Mouse (Mus musculus): Measurements from ENCODE around the gene Eif3g. TPM values are rescaled to one million over a fixed set of nuclear protein-coding genes. Genes with fewer than 3 reads are reported as not detected.

Gene Eif3g
- polyA plus RNA-seq, 1 experiment from 2014 or later = 131 TPM

DNA sequence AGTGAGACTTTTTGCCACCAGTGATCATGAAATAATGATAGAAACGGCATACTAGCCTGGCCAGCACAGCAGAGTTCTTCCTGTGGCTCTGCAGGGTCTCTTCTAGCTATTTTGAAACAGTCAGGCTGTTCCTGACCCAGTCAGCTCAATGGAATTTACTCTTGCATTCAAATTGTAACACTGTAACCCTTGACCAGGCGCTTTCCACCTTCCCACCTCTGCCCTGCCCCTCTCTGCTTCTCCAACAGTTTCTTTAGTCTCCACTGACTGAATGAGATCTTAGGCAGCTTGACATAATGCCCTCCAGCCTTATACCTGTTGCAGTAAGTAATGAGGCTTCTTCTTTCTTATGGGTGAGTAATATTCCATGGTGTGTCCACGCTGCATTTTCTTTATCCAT lies 31.5 kb downstream of the Eif3g start:
- Histone ChIP-seq H3K9me3 (ENCODE audit: control insufficient read depth) (no peaks in the 10 kb centered on the region), H3K4me1 (replicated peaks; ENCODE audit: control insufficient read depth, insufficient read depth, low read length) (no peaks in the 10 kb centered on the region), H3K4me3 (ENCODE audit: low read depth, low read length) (no peak overlapping the region), H3K36me3 (ENCODE audit: control insufficient read depth, insufficient read depth) (peaks cover 6% of the 10 kb centered on the region; the same call in 1 of the 2 replicates), H3K27me3 (replicated peaks; ENCODE audit: control insufficient read depth, insufficient read depth, low read length) (no peaks in the 10 kb centered on the region), H3K9ac (ENCODE audit: low read depth, low read length) (no peak overlapping the region), H3K27ac (ENCODE audit: low read depth, low read length) (no peak overlapping the region), H3K4me2 (replicated peaks; ENCODE audit: low read depth) (no peak overlapping the region)
- no peak for TF ChIP-seq CTCF (IDR thresholded peaks at IDR 0.05; ENCODE audit: low read depth)
- ATAC-seq = no peak
- 61% methylated on average over 3 of the region's 3 CpGs for WGBS

DNA sequence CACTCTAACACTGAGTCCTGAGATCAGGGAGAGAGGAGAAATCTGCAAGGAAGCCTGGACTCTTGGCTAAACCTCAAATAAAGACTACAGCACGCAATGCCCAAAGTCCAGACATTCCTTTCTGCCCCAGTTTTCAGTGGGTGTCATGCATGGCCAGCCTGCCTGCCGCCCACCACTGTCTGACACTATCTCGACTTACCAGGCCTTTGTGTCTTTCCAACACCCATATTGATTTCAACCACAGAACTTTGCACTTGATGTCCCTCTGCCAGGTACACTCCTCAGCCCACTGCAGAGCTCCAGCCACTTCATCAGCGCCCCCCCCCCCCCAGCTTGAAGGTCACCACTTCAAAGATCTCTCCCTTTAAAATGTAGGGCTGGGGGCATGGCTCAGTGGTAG lies 36.2 kb downstream of the Eif3g start:
- no peak overlapping the region for H3K9ac ChIP-seq (ENCODE audit: low read depth, low read length)
- 57% methylated on average over 4 of the region's 4 CpGs for WGBS
- ATAC-seq = no peak
- no peak overlapping the region for H3K4me3 ChIP-seq (ENCODE audit: low read depth, low read length)
- H3K36me3 ChIP-seq (ENCODE audit: control insufficient read depth, insufficient read depth) = no peaks in the 10 kb centered on the region
- no peaks in the 10 kb centered on the region for H3K4me1 ChIP-seq (replicated peaks; ENCODE audit: control insufficient read depth, insufficient read depth, low read length)
- no peak for TF ChIP-seq CTCF (IDR thresholded peaks at IDR 0.05; ENCODE audit: low read depth)
- no peaks in the 10 kb centered on the region for H3K9me3 ChIP-seq (ENCODE audit: control insufficient read depth)
- H3K4me2 ChIP-seq (replicated peaks; ENCODE audit: low read depth) = no peak overlapping the region
- no peaks in the 10 kb centered on the region for H3K27me3 ChIP-seq (replicated peaks; ENCODE audit: control insufficient read depth, insufficient read depth, low read length)
- H3K27ac ChIP-seq (ENCODE audit: low read depth, low read length) = no peak overlapping the region

DNA sequence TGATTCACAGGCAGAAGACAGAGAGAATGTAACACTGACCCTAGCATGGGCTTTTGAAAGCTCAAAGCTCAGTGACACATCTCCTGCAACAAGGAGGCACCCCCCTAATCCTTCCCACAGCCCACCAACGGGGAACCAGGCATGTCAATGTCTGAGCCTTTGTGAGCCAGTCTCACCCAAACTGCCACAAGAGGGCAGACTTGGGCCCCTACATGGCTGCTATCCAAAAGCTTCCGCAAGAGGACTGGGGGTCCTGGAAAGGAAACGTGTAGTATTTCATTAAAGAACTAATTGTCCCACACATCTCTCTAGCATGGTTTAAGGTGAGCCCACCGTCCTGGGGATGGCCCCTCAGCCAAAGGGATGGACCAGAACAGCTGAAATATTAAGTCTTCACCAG lies 36.6 kb downstream of the Eif3g start:
- 9% methylated on average over 4 of the region's 4 CpGs for WGBS
- H3K4me3 ChIP-seq (ENCODE audit: low read depth, low read length) = no peak overlapping the region
- no peaks in the 10 kb centered on the region for H3K36me3 ChIP-seq (ENCODE audit: control insufficient read depth, insufficient read depth)
- no peaks in the 10 kb centered on the region for H3K9me3 ChIP-seq (ENCODE audit: control insufficient read depth)
- TF ChIP-seq CTCF (IDR thresholded peaks at IDR 0.05; ENCODE audit: low read depth) = peak; percentile 75
- H3K4me2 ChIP-seq (replicated peaks; ENCODE audit: low read depth) = no peak overlapping the region
- H3K27ac ChIP-seq (ENCODE audit: low read depth, low read length) = no peak overlapping the region
- no peak for ATAC-seq
- H3K27me3 ChIP-seq (replicated peaks; ENCODE audit: control insufficient read depth, insufficient read depth, low read length) = no peaks in the 10 kb centered on the region
- H3K9ac ChIP-seq (ENCODE audit: low read depth, low read length) = no peak overlapping the region
- H3K4me1 ChIP-seq (replicated peaks; ENCODE audit: control insufficient read depth, insufficient read depth, low read length) = no peaks in the 10 kb centered on the region

DNA sequence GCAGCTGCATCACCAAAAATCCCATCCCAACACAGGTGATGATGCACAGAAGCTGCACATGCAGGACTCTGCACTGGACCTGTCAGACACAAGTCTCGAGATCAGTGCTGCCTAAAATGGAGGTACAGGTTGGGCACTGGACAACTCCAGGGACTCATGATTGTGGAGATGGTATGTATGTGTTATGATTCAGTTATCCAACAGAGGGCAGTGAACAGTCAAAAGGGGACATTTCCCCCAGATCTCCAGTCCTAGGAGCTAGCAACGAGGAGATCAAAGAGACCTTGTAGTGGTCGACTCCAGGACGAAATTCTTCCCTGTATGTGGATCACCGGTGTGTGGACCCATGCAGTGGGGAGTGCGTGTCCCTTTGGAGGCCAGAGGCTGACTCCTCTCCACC lies 38.5 kb downstream of the Eif3g start:
- H3K27ac ChIP-seq (ENCODE audit: low read depth, low read length) = no peak overlapping the region
- no peaks in the 10 kb centered on the region for H3K9me3 ChIP-seq (ENCODE audit: control insufficient read depth)
- H3K36me3 ChIP-seq (ENCODE audit: control insufficient read depth, insufficient read depth) = no peaks in the 10 kb centered on the region
- H3K4me2 ChIP-seq (replicated peaks; ENCODE audit: low read depth) = no peak overlapping the region
- no peaks in the 10 kb centered on the region for H3K4me1 ChIP-seq (replicated peaks; ENCODE audit: control insufficient read depth, insufficient read depth, low read length)
- no peaks in the 10 kb centered on the region for H3K27me3 ChIP-seq (replicated peaks; ENCODE audit: control insufficient read depth, insufficient read depth, low read length)
- TF ChIP-seq CTCF (IDR thresholded peaks at IDR 0.05; ENCODE audit: low read depth) = 0 out of 2 replicates have a peak, but pooled peaks have one; percentile 8
- 41% methylated on average over 6 of the region's 6 CpGs for WGBS
- H3K9ac ChIP-seq (ENCODE audit: low read depth, low read length) = no peak overlapping the region
- ATAC-seq = no peak
- no peak overlapping the region for H3K4me3 ChIP-seq (ENCODE audit: low read depth, low read length)

DNA sequence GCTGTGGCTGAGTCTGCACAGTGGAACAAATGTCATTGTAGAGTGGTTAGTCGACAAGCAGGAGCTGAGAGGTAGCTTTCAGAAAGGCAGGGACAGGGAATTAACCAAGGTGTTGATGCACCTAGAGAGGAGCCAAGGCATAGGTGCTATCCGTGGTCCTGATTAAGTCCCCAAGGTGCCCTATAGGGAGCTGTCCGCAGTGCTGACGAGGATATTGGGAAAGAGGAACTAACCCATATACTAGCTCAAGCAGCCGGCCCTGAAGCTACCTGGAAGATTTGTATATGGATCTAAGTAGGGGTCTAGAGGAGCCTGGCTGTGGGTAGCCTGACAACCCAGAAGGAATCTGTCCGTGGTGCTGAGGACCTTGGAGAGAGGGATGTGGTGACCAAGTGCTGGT lies 41.3 kb downstream of the Eif3g start:
- 0 out of 2 replicates have a peak, but pooled peaks have one; percentile 2 for TF ChIP-seq CTCF (IDR thresholded peaks at IDR 0.05; ENCODE audit: low read depth)
- 4% methylated on average over 6 of the region's 6 CpGs for WGBS
- H3K9me3 ChIP-seq (ENCODE audit: control insufficient read depth) = no peaks in the 10 kb centered on the region
- H3K27me3 ChIP-seq (replicated peaks; ENCODE audit: control insufficient read depth, insufficient read depth, low read length) = no peaks in the 10 kb centered on the region
- H3K4me1 ChIP-seq (replicated peaks; ENCODE audit: control insufficient read depth, insufficient read depth, low read length) = no peaks in the 10 kb centered on the region
- H3K9ac ChIP-seq (ENCODE audit: low read depth, low read length) = no peak overlapping the region
- no peak for ATAC-seq
- H3K27ac ChIP-seq (ENCODE audit: low read depth, low read length) = no peak overlapping the region
- no peaks in the 10 kb centered on the region for H3K36me3 ChIP-seq (ENCODE audit: control insufficient read depth, insufficient read depth)
- H3K4me3 ChIP-seq (ENCODE audit: low read depth, low read length) = no peak overlapping the region
- H3K4me2 ChIP-seq (replicated peaks; ENCODE audit: low read depth) = no peak overlapping the region

DNA sequence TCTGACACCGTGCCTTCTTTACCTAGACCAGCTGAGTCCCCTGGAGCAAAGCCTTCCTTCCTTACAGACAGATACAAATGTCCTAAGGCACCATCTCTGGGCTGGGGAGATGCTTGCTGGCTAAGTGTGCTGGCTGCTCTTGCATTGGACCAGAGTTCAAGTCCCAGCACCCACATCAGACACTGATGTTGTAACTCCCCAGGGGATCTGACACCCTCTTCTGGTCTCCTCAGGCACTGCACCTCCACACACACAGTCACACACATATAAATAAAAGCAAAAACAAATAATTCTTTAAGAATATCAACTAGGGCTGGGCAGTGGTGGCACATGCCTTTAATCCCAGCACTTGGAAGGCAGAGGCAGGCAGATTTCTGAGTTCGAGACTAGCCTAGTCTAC lies 48.2 kb downstream of the Eif3g start:
- TF ChIP-seq CTCF (IDR thresholded peaks at IDR 0.05; ENCODE audit: low read depth) = no peak
- 90% methylated on average over 2 of the region's 2 CpGs for WGBS
- no peaks in the 10 kb centered on the region for H3K9me3 ChIP-seq (ENCODE audit: control insufficient read depth)
- no peak for ATAC-seq
- H3K27ac ChIP-seq (ENCODE audit: low read depth, low read length) = no peak overlapping the region
- H3K9ac ChIP-seq (ENCODE audit: low read depth, low read length) = no peak overlapping the region
- no peak overlapping the region for H3K4me2 ChIP-seq (replicated peaks; ENCODE audit: low read depth)
- H3K27me3 ChIP-seq (replicated peaks; ENCODE audit: control insufficient read depth, insufficient read depth, low read length) = no peaks in the 10 kb centered on the region
- no peaks in the 10 kb centered on the region for H3K36me3 ChIP-seq (ENCODE audit: control insufficient read depth, insufficient read depth)
- no peak overlapping the region for H3K4me3 ChIP-seq (ENCODE audit: low read depth, low read length)
- no peaks in the 10 kb centered on the region for H3K4me1 ChIP-seq (replicated peaks; ENCODE audit: control insufficient read depth, insufficient read depth, low read length)

Small RNA genes within 50 kb of the gene (microRNA-seq; reads per million reads assigned to microRNA genes)
- gene Mir7081 = 0.82 reads per million

Other genes with a start within 250 kb of the Eif3g start
- gene Pin1, start 246.5 kb downstream of the Eif3g start, polyA plus RNA-seq (2015; fragmentation: Nextera tagmentation; extraction: Ambion mirVana) = 27.1 and 27.2 TPM in 2 replicates
- gene Olfm2, start 152.3 kb downstream of the Eif3g start, polyA plus RNA-seq (2015; fragmentation: Nextera tagmentation; extraction: Ambion mirVana) = 3.7 and 4.1 TPM in 2 replicates
- 1.2 and 1.9 TPM in 2 replicates for gene Col5a3, start 83.6 kb downstream of the Eif3g start, polyA plus RNA-seq (2015; fragmentation: Nextera tagmentation; extraction: Ambion mirVana)
- not detected in 2 replicates for gene Rdh8, start 80.1 kb downstream of the Eif3g start, polyA plus RNA-seq (2015; fragmentation: Nextera tagmentation; extraction: Ambion mirVana)
- gene A230050P20Rik, start 30.0 kb downstream of the Eif3g start, polyA plus RNA-seq (2015; fragmentation: Nextera tagmentation; extraction: Ambion mirVana) = 4.9 and 5.6 TPM in 2 replicates
- gene Angptl6, start 18.9 kb downstream of the Eif3g start, polyA plus RNA-seq (2015; fragmentation: Nextera tagmentation; extraction: Ambion mirVana) = 9.4 and 9.8 TPM in 2 replicates
- 18.7 and 21.4 TPM in 2 replicates for gene Ppan, start 10.4 kb downstream of the Eif3g start, polyA plus RNA-seq (2015; fragmentation: Nextera tagmentation; extraction: Ambion mirVana)
- 18.5 and 19.2 TPM in 2 replicates for gene Dnmt1, start 61.3 kb upstream of the Eif3g start, polyA plus RNA-seq (2015; fragmentation: Nextera tagmentation; extraction: Ambion mirVana)
- gene S1pr2, start 78.2 kb upstream of the Eif3g start, polyA plus RNA-seq (2015; fragmentation: Nextera tagmentation; extraction: Ambion mirVana) = 9.5 and 11.4 TPM in 2 replicates
- gene Mrpl4, start 104.1 kb upstream of the Eif3g start, polyA plus RNA-seq (2015; fragmentation: Nextera tagmentation; extraction: Ambion mirVana) = 107 and 113 TPM in 2 replicates
- 10.2 and 11.8 TPM in 2 replicates for gene Icam1, start 117.4 kb upstream of the Eif3g start, polyA plus RNA-seq (2015; fragmentation: Nextera tagmentation; extraction: Ambion mirVana)
- 0.12 and 0.20 TPM in 2 replicates for gene Icam4, start 130.8 kb upstream of the Eif3g start, polyA plus RNA-seq (2015; fragmentation: Nextera tagmentation; extraction: Ambion mirVana)
- 0.08 and 0.12 TPM in 2 replicates for gene Icam5, start 133.4 kb upstream of the Eif3g start, polyA plus RNA-seq (2015; fragmentation: Nextera tagmentation; extraction: Ambion mirVana)
- gene Zglp1, start 168.5 kb upstream of the Eif3g start, polyA plus RNA-seq (2015; fragmentation: Nextera tagmentation; extraction: Ambion mirVana) = not detected in 2 replicates
- gene Gm49373, start 174.5 kb upstream of the Eif3g start, polyA plus RNA-seq (2015; fragmentation: Nextera tagmentation; extraction: Ambion mirVana) = 0.09 and 0.13 TPM in 2 replicates
- gene Fdx1l, start 175.0 kb upstream of the Eif3g start, polyA plus RNA-seq (2015; fragmentation: Nextera tagmentation; extraction: Ambion mirVana) = 42.7 and 46.3 TPM in 2 replicates
- 0.22 and 0.42 TPM in 2 replicates for gene Gm38431, start 193.4 kb upstream of the Eif3g start, polyA plus RNA-seq (2015; fragmentation: Nextera tagmentation; extraction: Ambion mirVana)
- 22.5 and 26.2 TPM in 2 replicates for gene Raver1, start 193.4 kb upstream of the Eif3g start, polyA plus RNA-seq (2015; fragmentation: Nextera tagmentation; extraction: Ambion mirVana)
- gene Tyk2, start 232.6 kb upstream of the Eif3g start, polyA plus RNA-seq (2015; fragmentation: Nextera tagmentation; extraction: Ambion mirVana) = 8.0 and 9.2 TPM in 2 replicates